Mouse (Mus musculus): ENCODE results near the gene Reck. TPM values are rescaled to one million over a fixed set of nuclear protein-coding genes. Genes with fewer than 3 reads are reported as not detected.

Gene Reck
- 0.12 and 0.84 TPM in 2 replicates for polyA plus RNA-seq (2012; ENCODE audit: insufficient read depth, insufficient read length, missing spikeins)

DNA sequence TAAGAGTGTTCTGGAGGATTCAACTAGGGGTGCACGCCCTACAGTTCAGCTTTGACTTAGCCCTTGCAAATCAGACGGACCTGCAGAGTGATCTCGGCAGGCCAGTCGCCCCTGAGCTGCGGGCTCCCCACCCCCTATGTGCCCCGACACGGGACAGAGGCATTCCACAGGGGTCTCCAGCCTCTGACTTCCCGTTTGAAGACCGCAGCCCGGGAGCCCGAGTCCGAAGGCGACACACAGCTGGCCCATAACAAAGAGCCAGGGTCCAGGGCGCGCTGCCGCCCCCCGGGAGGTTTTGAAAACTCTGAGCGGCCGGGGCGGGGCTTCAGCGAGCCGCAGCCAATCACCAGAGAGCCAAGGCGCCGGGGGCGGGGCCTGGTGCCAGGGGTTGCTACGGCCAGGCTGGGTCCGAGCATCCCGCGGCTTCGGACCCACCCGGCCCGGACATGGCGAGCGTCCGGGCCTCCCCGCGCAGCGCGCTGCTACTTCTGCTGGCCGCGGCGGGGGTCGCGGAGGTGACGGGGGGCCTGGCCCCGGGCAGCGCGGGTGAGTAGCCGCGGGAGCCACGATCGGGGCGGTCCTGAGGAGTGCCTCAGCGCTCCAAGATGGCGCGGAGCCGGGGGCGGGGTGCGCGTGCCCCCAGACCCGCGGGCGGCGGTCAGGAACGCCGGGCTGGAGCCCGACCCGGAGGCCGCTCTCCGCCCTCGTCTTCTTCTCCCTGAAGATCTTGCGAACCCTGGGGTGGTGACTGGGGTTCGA, at the start of gene Reck:
Reck (plus strand) TSS at position 371 of the 759 bp plus-strand sequence.
- Histone ChIP-seq H3K4me1 (ENCODE audit: control insufficient read depth, insufficient read depth, low read length) (0 out of 2 replicates have a peak, but pooled peaks cover 2% of the 10 kb centered on the region), H3K4me3 (ENCODE audit: insufficient read depth, low read length) (peak within 1 kb of the TSS; percentile 63), H3K27ac (ENCODE audit: insufficient read depth, low read depth, low read length) (no peak within 1 kb of the TSS)
- no peak for TF ChIP-seq POLR2A (IDR thresholded peaks at IDR 0.05; ENCODE audit: borderline replicate concordance, low read depth, low read length)
- TF ChIP-seq CTCF (IDR thresholded peaks at IDR 0.05; ENCODE audit: low read depth, low read length), result no peak

DNA sequence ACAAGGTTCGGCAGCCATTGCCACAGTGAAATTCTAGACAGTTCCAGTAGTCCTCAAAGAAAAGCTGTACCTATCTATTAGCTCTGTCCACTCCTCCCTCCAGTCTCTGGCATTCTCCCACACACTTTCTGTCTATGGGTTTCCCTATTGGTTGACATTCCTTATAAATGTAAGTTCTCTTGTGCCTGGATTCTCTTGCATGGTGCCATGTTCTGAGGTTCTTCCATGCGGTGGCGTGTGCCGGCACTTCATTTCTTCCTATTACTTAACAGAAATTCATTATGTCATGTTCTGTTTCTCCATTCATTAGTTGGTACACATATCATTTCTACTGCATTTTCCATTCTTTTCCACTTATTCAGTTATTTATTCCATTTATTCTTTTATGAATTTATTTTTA, 46.5 kb upstream of the Reck start:
- Histone ChIP-seq H3K27ac (ENCODE audit: insufficient read depth, low read depth, low read length) (no peak overlapping the region), H3K4me3 (ENCODE audit: insufficient read depth, low read length) (no peak overlapping the region), H3K4me1 (ENCODE audit: control insufficient read depth, insufficient read depth, low read length) (no peaks in the 10 kb centered on the region)
- TF ChIP-seq CTCF (IDR thresholded peaks at IDR 0.05; ENCODE audit: low read depth, low read length) (no peak), POLR2A (IDR thresholded peaks at IDR 0.05; ENCODE audit: borderline replicate concordance, low read depth, low read length) (no peak)

DNA sequence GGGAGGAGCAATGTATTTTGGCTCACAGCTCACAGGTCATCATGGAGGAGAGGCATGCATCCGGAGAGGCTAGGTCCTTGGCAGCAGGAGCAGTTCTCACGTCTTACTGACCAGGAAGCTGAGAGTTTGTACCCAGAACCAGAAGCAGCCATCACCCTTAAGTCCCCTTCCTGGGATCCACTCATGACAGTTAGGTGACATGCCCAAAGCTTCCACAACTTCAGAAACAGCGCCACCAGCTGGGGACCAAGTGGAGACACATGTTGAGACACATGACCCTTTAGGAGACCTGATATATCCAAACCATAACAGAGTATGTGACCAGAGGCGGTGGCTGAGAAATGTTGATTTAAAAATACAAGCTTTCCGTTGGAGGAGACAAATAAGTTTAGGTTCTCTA, 43.3 kb upstream of the Reck start:
- TF ChIP-seq CTCF (IDR thresholded peaks at IDR 0.05; ENCODE audit: low read depth, low read length) (no peak), POLR2A (IDR thresholded peaks at IDR 0.05; ENCODE audit: borderline replicate concordance, low read depth, low read length) (no peak)
- Histone ChIP-seq H3K4me1 (ENCODE audit: control insufficient read depth, insufficient read depth, low read length) (no peaks in the 10 kb centered on the region), H3K4me3 (ENCODE audit: insufficient read depth, low read length) (no peak overlapping the region), H3K27ac (ENCODE audit: insufficient read depth, low read depth, low read length) (no peak overlapping the region)

DNA sequence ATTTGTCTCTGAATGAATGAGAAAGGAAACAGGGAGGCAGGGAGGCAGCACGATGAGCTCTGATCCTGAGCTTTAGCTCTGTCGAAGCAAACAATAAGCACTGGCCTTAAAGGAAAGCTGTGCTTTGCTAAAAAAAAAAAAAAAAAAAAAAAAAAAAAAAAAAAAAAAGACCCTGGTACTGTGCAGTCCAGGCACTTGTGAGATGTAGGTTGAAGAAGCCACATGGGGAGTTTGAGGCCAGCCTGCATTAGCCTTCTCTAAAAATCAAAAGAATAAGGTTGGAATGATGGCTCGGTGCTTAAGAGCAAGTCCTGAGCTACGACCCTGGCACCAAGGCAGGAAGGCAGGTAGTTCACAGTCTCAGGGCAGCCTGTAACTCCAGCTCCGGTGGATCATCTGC, 41.6 kb upstream of the Reck start:
- Histone ChIP-seq H3K4me1 (ENCODE audit: control insufficient read depth, insufficient read depth, low read length) (no peaks in the 10 kb centered on the region), H3K4me3 (ENCODE audit: insufficient read depth, low read length) (no peak overlapping the region), H3K27ac (ENCODE audit: insufficient read depth, low read depth, low read length) (no peak overlapping the region)
- TF ChIP-seq POLR2A (IDR thresholded peaks at IDR 0.05; ENCODE audit: borderline replicate concordance, low read depth, low read length) (no peak), CTCF (IDR thresholded peaks at IDR 0.05; ENCODE audit: low read depth, low read length) (no peak)

DNA sequence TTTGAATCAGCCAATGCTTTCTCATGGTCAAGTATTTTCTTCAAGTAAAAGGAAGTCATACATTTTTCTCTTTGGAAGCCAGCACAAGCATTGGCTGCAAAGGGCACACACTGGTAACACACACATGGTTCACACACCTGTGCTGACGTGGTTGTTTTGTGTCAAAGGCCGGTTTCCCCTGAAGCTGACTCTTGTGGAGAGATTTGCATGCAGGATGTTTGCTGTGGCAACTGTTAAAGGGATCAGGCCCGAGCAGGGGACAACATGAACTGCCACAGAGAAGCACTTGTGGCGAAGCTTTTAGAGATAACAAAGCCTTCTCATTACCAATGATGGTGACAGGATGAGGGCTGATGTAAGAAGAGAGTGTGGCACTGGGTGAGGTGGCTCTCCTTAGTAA, 40.6 kb upstream of the Reck start:
- no peak overlapping the region for H3K27ac ChIP-seq (ENCODE audit: insufficient read depth, low read depth, low read length)
- TF ChIP-seq POLR2A (IDR thresholded peaks at IDR 0.05; ENCODE audit: borderline replicate concordance, low read depth, low read length) (no peak), CTCF (IDR thresholded peaks at IDR 0.05; ENCODE audit: low read depth, low read length) (no peak)
- no peak overlapping the region for H3K4me3 ChIP-seq (ENCODE audit: insufficient read depth, low read length)
- no peaks in the 10 kb centered on the region for H3K4me1 ChIP-seq (ENCODE audit: control insufficient read depth, insufficient read depth, low read length)

DNA sequence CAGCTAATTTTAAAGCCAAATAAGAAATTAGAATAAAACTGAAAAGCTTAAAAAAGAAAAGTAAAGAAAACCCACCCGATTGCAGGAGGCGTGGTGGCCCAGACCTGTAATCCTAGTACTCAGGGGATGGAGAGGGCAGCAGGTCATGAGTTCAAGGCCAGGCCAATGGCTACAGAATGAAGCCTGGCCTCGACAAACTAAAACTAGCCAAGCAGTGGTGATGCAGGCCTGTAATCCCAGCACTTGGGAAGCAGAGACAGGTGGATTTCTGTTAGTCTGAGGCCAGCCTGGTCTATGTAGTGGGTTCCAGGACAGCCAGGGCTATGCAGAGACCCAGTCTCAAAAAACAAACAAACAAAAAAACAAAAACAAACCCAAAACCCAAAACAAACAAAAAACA, 37.0 kb upstream of the Reck start:
- Histone ChIP-seq H3K27ac (ENCODE audit: insufficient read depth, low read depth, low read length) (no peak overlapping the region), H3K4me3 (ENCODE audit: insufficient read depth, low read length) (no peak overlapping the region), H3K4me1 (ENCODE audit: control insufficient read depth, insufficient read depth, low read length) (no peaks in the 10 kb centered on the region)
- TF ChIP-seq CTCF (IDR thresholded peaks at IDR 0.05; ENCODE audit: low read depth, low read length), result no peak
- no peak for TF ChIP-seq POLR2A (IDR thresholded peaks at IDR 0.05; ENCODE audit: borderline replicate concordance, low read depth, low read length)

DNA sequence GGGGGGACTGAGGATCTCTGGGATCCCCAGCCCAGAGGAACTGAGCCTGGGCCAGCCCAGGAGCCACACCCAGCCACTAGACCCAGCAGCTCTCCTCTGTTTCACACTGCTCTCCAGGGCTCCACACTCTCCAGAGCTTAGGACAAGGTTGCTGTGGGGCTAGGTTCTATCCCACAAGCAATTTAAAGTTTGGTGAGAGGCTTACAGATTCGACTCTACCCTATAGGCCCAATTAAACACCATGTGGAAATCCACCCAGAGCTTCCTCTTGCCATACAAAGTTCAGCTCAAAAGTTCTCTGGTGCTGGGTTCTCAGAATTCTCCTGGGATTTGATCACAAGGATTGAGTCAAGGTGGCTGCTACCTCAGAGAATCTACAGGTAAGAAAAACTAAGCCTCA, 35.2 kb upstream of the Reck start, which contains the start of gene Olfr157:
Olfr157 (minus strand) TSS at position 101 of the 400 bp plus-strand sequence.
- no peak within 1 kb of the TSS for H3K4me3 ChIP-seq (ENCODE audit: insufficient read depth, low read length)
- H3K27ac ChIP-seq (ENCODE audit: insufficient read depth, low read depth, low read length), result no peak within 1 kb of the TSS
- H3K4me1 ChIP-seq (ENCODE audit: control insufficient read depth, insufficient read depth, low read length), result no peaks in the 10 kb centered on the region
- no peak for TF ChIP-seq POLR2A (IDR thresholded peaks at IDR 0.05; ENCODE audit: borderline replicate concordance, low read depth, low read length)
- no peak for TF ChIP-seq CTCF (IDR thresholded peaks at IDR 0.05; ENCODE audit: low read depth, low read length)

DNA sequence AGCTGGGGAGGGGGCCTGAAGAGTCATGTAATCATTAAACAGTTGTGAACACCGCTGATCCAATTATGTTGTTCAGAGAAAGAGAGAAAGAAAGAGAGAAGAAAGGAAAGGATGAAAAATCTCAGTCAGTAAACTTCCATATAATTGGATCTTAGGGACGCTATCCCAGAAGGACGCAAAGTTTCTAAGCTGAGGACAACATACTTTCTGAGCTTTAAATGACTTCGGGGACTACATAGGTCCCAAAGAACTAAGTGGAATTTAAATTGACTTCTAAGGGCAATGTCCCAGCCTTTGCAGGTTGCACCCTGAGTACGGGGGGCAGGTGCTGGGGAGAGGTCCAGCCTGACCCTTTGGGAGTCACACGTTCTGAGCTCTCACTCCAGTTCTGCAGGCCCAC, 24.1 kb upstream of the Reck start, which contains the start of gene Olfr155:
Olfr155 (plus strand) TSS at position 301 of the 400 bp plus-strand sequence.
- H3K4me1 ChIP-seq (ENCODE audit: control insufficient read depth, insufficient read depth, low read length), result no peaks in the 10 kb centered on the region
- H3K4me3 ChIP-seq (ENCODE audit: insufficient read depth, low read length), result no peak within 1 kb of the TSS
- no peak within 1 kb of the TSS for H3K27ac ChIP-seq (ENCODE audit: insufficient read depth, low read depth, low read length)
- no peak for TF ChIP-seq CTCF (IDR thresholded peaks at IDR 0.05; ENCODE audit: low read depth, low read length)
- TF ChIP-seq POLR2A (IDR thresholded peaks at IDR 0.05; ENCODE audit: borderline replicate concordance, low read depth, low read length), result no peak

DNA sequence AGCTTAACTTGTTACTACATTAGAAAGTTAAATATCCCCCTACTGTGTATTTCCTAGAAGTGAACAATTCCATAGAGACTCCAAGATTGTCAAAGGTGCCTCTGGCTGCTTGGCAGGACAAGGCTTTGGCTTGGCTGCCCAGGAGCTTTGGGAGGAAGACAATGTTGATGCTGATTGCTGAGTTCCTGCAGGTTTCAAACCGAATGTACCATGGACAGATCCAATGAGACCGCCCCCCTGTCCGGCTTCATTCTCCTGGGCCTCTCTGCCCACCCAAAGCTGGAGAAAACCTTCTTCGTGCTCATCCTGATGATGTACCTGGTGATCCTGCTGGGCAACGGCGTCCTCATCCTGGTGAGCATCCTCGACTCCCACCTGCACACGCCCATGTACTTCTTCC, 21.2 kb upstream of the Reck start:
- no peak for TF ChIP-seq POLR2A (IDR thresholded peaks at IDR 0.05; ENCODE audit: borderline replicate concordance, low read depth, low read length)
- Histone ChIP-seq H3K4me1 (ENCODE audit: control insufficient read depth, insufficient read depth, low read length) (no peaks in the 10 kb centered on the region), H3K4me3 (ENCODE audit: insufficient read depth, low read length) (no peak overlapping the region), H3K27ac (ENCODE audit: insufficient read depth, low read depth, low read length) (no peak overlapping the region)

DNA sequence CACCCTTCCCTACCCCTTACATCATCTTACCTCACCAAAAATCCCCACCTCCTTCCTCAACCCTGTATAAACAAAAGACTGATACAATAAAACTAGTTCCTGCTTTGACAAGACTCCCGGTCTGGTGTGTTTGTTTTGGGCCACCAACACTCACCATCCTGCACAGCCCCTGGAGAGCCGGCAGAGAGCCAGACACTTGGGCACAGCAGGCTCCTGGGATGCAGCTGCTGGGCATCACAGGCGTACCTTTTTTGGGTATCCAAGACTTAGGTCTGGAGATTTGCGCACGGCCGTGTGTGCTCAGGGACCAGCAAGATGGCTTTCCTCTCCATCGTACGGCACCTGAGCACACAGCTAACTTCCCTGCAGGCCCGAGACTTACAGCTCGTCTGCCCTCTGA, 15.4 kb upstream of the Reck start:
- no peak for TF ChIP-seq CTCF (IDR thresholded peaks at IDR 0.05; ENCODE audit: low read depth, low read length)
- TF ChIP-seq POLR2A (IDR thresholded peaks at IDR 0.05; ENCODE audit: borderline replicate concordance, low read depth, low read length), result no peak

More for the DNA sequence above, 15.4 kb upstream of the Reck start:
- Histone ChIP-seq H3K27ac (ENCODE audit: insufficient read depth, low read depth, low read length) (no peak overlapping the region), H3K4me1 (ENCODE audit: control insufficient read depth, insufficient read depth, low read length) (no peaks in the 10 kb centered on the region), H3K4me3 (ENCODE audit: insufficient read depth, low read length) (no peak overlapping the region)

Data from bone marrow macrophage, adult 2 months (primary cell).